Mouse (Mus musculus): Measurements from ENCODE around the gene Rbl1.
A peak's percentile ranks its signal among the peaks of the same experiment; 100 is the strongest.
"Not testable (repeated sequence)": the region's sequence is repeated elsewhere in the genome, so short reads cannot be mapped to it uniquely, and the experiment has no call there.

The Rbl1 gene

DNA sequence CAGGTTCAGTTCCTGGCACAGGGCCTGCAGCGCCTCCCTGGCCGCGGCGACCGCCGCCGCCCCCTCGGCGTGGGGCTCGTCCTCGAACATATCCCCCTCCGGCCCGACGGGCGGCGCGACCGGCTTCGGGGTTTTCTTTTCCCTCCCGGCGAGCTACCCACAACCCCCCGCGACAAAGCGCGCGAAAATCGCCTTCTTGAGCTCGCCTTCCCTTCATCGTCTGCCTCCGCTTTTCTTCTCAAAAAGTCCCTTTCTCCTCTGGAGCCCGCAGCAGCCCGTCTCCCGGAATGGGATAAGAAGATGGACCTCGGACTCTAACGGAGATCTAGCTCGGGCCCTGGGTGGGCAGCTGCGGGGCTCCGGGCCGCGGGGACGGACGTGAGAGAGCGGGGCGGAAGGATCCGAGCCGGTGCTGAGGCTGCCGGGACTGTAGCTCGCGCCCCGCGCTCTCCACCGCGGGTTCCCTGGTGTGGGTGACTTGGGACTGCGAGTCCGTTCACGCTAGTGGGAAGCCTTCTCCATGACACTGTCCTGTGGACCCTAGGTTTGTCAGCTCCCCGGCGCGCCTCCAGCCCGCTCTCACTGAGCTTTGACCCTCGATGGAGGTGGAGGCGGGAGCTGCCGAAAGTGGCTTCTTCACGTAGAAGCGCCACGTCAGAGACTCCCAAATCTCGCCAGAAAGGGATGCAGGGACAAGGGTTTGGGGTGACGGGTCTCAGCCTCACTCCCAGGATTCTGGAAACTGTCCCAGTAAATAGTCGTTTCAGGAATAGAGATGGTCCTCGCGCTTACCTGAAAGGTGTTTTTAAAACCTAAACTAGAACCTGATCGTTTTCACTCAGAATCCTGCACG is at the start of gene Rbl1:
Rbl1 (minus strand) TSS at position 169 of the 853 bp plus-strand sequence.
- DNase-seq (ENCODE audit: low spot score in 2 of 2) = peak; percentile 90 to 95

DNA sequence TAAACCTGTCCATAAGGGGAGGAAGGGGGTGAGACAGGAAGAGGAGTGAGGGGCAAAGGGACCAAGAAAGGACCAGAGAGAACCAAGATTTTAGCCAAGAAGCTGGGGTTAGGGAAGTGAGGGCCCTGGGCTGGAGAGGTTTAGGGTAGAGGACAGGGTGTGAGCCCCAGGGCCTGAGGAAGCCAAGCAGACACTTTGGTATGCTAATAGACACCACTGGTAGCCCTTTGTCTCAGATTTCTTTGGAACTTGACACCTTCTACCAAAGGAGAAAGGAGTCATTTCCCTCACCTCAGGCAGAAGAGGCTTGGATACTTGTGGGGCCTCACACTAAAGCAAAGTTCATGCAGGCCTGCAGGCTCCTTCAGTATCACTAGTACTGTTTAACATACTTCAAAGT is 43.8 kb upstream of the Rbl1 start:
- no peak for DNase-seq (ENCODE audit: low spot score in 2 of 2)

DNA sequence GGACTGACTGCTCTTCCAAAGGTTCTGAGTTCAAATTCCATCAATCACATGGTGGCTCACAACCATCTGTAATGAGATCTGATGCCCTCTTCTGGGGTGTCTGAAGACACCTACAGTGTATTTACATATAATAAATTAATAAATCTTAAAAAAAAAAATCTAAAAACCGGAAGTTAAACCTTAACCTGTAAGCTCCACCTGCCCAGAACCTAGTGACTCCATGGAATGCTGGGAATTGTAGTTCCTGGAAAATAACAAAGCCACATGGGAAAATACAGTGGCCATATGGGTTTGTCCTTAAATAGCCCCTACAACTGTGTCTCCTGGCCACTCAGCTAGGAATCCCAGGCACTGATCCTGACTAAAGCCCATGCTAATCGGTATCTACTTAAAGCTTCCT is 41.3 kb upstream of the Rbl1 start:
- DNase-seq (ENCODE audit: low spot score in 2 of 2) = no peak

DNA sequence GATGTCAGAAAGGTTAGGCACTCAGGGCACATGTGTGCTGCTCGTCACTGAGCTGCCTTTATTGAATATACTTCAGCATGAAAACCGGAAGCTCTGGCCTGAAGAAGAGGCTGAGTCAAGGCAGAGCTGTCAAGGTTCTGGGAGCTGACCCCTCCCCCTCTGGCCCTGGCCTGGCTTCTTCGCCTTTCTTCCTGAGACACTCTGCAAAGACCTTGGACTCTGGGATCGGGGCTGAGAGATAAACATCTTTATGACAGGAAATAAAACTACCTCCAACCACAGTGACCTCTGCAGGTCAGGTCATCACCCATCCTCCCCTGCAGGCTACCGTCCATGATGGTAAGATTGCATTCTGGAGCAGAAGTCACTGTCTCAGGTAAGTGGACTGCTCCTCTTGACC is 40.7 kb upstream of the Rbl1 start:
- DNase-seq (ENCODE audit: low spot score in 2 of 2) = no peak

DNA sequence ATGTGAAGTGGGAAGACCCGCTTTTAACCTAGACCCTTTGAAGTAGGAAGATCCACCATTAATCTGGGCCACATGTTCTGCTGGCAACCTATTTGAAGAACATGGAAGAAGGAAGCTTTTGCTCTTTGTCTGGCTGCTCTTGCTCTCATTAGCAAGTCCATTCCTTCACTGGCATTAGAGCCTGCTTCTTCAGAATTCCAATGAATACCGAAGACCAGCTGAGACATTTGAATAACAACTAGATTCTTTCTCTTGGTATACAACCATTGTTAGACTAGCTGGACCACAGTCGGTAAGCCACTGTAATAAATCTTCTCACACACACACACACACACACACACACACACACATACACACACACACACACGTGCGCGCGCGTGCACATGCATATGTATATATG is 31.6 kb upstream of the Rbl1 start:
- DNase-seq (ENCODE audit: low spot score in 2 of 2) = no peak

DNA sequence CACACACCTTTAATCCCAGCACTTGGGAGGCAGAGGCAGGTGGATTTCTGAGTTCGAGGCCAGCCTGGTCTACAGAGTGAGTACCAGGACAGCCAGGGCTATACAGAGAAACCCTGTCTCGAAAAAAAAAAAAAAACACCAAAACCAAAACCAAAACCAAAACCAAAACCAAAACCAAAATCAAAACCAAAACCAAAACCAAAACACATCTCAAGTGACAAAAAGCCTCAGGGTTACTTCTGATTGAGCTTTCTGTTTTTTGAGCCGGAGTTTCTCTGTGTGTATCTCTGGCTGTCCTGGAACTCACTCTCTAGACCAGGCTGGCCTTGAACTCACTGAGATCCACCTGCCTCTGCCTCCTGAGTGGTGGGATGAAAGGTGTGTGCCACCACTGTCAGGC is 17.6 kb upstream of the Rbl1 start:
- DNase-seq (ENCODE audit: low spot score in 2 of 2) = not testable (repeated sequence)

DNA sequence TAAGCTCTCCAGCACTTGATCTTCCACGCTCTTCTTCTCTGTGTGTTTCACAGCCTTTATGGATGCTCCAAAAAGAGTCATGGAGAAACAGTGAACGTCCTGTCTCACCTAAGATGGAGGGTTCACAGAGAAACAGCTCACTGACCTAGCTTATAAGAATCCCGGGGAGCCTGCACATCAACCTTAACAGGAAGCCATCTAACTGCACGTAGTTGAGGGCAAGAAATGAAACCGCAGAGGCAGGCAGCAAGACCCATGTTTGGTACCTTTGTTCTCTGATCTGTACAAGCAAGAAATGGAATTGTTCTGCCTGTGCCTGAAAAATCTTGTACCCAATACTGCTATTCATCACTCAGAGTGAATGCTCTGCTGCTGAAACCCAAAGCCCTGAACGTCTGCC is 15.8 kb upstream of the Rbl1 start:
- no peak for DNase-seq (ENCODE audit: low spot score in 2 of 2)

DNA sequence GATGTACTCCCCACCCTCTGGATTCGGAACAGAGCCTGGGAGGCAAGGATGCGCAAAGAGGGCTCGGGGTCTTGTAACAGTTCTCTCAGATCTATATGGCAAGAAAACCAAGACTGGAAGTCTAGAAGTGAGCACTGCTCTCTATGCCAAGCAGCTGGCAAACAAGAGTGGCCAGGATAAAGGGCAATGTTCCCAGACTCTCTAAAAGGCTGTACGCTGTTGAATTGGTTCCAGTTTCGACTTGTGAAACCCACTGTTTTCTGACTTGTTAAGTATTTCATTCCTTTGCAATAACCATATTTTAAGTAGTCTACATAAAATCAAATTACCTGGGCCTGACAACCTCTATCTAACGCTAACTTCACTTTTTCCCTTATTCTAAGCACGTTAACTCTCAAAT is 7.4 kb upstream of the Rbl1 start:
- DNase-seq (ENCODE audit: low spot score in 2 of 2) = no peak

DNA sequence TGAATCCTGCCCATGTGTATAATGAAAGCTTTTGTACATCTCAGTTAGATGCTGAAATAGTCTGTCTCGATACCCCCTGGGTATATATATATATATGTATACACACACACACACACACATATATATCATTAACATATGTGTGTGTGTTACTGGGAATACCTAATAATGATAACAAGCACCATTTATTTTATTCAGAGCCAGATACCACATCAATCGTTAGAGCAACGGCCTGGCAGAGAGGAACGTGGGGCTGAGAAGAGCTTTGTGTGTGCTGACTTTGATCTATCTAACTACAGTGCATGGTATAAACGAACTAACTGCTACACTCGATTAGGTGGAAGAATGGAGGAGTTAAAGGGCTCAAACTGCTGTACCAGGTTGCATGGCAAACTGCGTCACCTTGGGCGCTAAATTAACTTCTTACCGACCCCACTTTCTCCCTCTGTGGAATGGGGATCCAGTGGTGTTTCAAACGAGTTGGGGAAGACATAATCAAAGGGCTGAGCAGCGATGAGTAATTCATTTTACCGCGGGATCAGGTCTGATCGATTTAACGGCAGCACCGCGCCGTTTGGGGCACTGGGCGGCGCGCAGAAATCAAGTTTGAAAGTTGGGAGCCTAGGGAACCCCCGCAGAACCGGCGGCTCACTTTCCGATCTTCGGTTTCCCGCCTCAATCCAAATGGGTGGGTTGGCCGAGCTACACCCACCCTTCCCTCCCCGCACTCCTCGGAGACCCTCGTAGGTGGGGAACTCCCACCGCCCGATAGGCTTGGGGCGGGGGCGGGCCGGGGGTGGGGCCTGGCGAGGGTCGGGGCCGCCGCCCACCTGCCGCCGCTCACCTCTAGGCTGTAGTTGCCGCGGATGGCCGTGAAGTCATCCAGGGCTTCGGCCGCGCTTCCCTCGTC is 622 bp downstream of the Rbl1 start:
- peak; percentile 63 to 78 for DNase-seq (ENCODE audit: low spot score in 2 of 2)

DNA sequence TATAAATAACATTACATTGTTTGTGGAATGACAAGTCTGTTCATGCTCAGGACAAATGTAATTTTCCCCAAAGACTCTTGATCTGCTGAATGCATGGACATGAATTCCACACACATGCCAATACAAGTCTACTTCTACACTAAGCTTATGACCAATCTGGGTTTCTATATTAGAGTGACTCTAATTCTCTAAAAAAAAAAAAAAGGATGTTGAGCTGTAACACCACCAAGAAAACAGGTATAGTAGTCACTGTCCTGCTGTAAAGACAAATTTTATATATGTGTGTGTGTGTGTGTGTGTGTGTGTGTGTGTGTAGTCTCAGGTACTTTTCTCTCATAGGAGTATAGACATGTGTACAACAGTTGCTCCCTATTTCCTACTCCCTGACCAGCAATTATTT is 1.3 kb downstream of the Rbl1 start:
- DNase-seq (ENCODE audit: low spot score in 2 of 2) = no peak

DNA sequence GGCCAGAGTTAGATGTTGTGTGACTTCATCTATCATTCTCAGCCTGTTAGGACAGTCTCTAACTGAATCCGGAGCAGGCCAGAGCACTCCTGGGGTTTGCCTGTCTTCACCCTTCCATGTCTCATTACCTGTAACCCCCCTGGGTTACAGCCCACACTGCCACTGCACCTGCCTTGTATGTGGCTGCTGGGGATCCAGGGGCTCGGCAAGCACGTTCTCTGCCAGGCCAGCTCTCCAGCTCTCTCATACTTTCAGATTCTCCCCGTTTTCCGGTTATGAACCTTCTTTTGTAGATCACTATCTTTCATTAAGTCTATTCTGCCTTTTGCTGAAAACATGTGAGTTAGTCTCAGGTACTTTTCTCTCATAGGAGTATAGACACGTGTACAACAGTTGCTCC is 2.0 kb downstream of the Rbl1 start:
- no peak for DNase-seq (ENCODE audit: low spot score in 2 of 2)

DNA sequence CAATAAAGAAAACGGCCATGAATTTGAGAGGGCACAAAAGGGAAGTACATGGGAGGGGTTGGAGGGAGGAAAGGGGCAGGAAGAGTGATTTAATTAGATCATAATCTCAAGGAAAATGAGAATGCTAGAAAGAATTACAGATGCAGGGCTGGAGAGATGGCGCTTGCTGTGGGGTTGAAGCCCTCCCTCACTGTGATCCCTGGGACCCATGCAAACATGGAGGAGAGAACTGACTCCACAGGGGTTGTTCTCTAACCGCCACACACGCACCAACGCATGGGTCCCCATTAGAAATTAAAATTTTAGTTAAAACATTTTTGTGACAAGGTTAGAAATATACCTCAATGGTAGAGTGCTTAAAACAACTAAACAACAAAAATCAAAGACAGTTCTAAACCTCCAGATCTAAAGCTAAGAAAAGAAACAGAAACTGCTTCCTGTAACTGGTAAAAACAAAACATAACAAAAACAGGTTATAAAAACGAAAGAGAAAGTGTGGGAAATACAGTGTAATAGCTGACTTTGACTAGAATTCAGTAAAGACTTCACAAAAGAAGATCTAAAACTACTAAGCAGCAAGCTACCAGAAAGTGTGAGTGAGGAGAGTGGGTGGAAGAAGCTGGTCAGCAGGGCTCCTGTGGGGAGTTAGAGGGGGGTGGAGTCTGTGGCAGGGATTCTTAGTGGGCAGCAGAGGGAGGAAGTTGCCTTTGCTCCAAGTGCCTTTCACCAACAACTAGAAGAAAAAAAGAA is 3.1 kb downstream of the Rbl1 start:
- peak in 1 of 2 experiments; percentile 21 for DNase-seq (ENCODE audit: low spot score in 2 of 2)

DNA sequence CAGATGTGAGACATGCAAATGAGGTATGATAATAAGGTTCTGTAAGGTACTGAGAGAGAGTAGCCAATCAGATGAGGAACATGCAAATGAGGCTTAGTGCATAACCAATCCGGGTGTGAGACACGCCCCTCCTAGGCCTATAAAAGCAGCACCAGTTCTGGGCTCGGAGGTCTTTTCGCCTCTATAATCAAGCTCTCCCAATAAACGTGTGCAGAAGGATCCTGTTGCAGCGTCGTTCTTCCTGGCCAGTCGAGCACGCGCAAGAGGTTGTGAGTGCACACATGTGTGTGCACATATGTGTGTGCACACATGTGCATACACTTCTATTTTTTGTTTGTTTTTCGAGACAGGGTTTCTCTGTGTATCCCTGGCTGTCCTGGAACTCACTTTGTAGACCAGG is 5.9 kb downstream of the Rbl1 start:
- DNase-seq (ENCODE audit: low spot score in 2 of 2) = not testable (repeated sequence)

DNA sequence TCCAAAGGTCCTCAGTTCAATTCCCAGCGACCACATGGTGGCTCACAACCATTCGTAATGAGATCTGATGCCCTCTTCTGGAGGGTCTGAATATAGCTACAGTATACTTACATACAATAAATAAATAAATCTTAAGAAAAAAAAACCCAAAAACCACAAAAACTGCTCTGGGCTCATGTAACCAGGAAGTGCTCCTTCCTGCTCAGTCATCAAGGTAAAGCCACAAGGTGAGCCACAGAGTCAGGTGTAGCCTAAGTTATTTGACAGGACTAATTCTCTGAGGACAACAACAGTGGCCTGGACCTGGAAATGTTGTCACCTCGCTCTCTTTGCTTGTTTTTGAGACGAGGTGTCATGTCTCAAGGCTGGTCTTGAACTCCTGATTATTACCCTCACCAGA is 13.7 kb downstream of the Rbl1 start:
- no peak for DNase-seq (ENCODE audit: low spot score in 2 of 2)

DNA sequence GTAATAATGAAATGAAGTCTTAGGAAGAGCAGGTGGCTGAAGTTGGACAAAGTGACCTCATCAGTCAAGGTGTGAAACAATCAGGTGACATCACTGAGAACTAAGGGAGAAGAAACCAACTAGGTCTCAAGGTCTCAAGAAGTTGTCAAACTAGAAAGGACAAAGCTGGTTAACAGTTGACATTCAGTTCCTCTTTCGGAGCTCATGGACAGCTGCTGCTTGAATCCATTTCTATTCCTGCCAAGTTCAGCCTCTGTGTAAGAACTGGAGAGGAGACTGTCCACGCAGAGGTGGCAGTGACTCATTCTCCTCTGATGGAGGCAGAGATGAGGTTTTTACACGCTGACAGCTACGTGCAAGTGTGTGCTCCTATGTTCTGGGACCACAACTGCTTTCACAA is 17.1 kb downstream of the Rbl1 start:
- no peak for DNase-seq (ENCODE audit: low spot score in 2 of 2)

DNA sequence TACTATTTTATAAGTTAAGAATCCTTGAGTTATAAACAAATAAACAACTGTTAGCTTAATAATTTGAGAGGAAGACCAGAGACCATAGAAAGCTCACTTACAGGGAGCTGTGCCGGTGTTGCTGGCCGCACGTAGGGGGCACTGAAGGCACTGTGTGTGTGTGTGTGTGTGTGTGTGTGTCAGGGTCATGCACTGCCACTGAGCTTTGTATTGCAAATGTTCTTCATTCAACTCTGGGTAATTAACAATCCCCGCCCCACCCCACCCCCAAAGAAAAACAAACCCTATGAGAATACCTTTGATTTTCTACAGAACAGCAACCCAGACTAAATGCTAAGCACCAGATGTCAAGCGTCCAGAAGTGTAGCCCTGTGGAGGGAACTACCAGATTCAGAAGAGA is 17.8 kb downstream of the Rbl1 start:
- no peak for DNase-seq (ENCODE audit: low spot score in 2 of 2)

DNA sequence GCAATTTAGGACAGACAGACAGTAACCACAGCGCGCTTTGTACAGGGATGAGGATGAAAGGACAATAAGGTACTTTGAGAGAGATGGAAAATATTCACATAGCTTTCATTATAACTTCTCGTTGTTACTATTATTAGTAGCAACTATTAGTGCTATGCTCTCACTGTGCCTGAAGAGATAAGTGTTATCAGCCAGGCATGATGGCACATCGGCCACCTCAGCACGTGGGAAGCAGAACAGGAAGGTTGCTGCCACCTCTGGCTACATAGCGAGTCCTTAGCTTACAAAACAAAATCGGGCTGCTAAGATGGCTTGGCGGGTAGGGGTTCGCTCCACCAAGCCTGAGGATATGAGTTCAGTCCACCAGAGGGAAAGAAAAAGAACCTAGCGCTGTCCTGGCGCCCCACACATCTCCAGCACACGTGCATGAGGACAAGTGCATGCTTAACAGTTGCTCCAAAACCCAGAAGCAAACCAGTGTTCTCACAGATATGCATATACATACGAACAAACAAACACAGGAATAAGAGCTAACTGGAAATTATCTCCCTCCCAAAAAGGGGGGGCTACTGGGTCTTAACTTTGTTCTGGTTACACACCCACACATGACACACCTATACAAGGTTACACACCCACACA is 19.2 kb downstream of the Rbl1 start:
- DNase-seq (ENCODE audit: low spot score in 2 of 2) = no peak

DNA sequence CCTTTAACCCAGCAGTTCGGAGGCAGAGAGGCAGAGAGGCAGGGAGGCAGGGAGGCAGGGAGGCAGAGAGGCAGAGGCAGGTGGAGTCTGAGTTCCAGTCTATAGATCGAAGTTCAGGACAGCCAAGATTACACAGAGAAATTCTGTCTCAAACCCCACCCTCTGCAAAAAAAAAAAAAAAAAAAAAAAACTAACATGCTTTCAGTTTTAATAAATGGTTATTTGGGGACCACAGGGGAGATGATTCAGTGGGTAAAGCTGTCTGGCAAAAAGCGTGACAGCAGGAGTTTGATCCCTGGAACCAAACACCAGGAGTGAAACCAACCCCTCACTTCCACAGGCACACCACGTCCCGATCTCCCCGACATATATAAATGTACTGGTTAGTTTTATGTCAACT is 26.2 kb downstream of the Rbl1 start:
- no peak for DNase-seq (ENCODE audit: low spot score in 2 of 2)

DNA sequence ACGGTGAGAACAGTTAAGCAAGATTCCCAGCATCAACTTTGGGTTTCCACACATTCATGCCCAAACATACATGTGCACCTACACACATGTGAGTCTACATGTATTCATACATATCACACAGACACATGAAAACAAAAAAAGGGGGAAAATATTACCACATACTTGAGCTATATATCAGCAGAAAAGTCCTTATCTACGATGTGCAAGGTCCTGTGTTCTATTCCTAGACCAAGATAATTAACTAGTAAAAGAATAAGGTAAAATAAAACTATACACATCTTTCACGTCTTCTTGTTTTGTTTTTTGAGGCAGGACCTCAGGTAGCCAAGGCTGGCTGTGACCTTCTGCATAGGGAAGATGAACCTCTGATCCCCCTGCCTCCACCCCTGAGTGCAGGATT is 28.1 kb downstream of the Rbl1 start:
- no peak for DNase-seq (ENCODE audit: low spot score in 2 of 2)

DNA sequence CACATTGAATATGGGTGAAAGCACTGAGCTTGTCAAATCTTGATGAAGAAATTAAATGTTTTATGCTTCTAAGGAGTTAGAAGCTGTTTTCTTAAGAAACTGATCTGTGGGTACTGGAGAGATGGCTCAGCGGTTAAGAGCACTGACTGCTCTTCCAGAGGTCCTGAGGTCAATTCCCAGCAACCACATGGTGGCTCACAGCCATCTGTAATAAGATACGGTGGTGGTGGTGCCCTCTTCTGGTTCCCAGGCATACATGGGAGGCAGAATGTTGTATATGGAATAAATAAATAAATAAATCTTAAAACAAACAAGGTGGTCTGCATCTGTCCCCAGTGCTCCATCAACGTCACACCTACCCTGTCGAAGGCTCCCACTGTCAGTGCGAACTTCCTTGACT is 29.9 kb downstream of the Rbl1 start:
- no peak for DNase-seq (ENCODE audit: low spot score in 2 of 2)

DNA sequence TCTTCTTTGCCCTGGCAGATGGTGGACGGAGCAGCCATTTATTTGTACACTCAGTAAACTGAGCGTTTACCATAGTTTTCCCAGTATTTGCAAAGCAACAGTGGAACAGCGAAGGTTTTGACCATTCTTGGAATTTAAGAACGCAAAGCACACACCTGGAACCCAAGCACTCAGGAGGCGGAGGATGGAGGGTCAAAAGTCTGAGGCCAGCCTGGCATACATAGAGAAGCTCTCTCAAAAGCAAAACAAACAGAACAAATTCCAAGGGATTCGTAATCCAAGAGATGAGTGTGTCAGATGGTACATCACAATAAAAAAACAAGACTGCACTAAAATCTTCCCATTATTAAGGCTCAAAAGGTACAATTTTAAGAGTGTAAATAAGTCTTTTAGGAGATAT is 30.8 kb downstream of the Rbl1 start:
- DNase-seq (ENCODE audit: low spot score in 2 of 2) = no peak

DNA sequence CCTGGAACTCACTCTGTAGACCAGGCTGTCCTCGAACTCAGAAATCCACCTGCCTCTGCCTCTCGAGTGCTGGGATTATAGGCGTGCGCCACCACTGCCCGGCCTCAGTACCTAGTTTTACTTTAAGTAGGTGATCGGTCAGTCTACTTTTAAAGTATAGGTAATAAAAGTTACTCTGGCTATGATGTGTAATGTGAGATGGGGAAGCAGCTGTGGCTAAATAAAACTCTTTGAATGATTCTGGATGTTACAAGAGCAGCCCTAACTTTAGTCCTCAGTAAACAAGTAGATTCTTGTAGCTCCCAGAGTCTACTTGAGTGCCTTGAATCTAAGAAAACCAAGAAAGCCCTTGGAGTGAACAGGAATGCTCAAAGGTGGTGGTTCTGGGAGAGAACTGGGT is 31.4 kb downstream of the Rbl1 start:
- no peak for DNase-seq (ENCODE audit: low spot score in 2 of 2)
